Mouse (Mus musculus): Measurements from ENCODE around the gene Gspt1. TPM values are rescaled to one million over a fixed set of nuclear protein-coding genes. Genes with fewer than 3 reads are reported as not detected.

Gspt1 gene
- polyA plus RNA-seq, 1 experiment from 2014 or later = 58.5 TPM

DNA sequence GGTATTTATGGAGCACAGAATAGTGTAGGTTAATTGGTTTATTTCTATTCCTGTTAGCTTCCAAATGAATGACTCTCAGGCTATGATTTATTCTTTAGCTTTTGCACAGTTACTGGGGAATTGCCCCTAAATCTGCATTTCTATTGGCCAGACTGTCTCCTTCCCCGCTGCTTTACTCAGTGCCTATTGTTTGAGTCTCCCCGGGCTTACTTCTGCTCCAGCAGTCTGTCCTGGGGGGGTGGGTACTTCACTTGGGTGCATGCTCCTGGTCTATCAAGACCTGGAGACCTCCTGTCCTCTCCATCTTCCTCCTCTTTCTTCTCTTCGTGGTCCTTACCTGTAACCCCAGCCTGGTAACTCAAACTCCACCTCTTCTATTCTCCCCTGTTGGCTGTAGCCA lies 22.8 kb upstream of the Gspt1 start:
- Histone ChIP-seq H3K36me3 (replicated peaks; ENCODE audit: control insufficient read depth, insufficient read depth) (no peaks in the 10 kb centered on the region), H3K4me2 (replicated peaks) (no peak overlapping the region), H3K9ac (no peak overlapping the region), H3K27ac (no peak overlapping the region), H3K4me3 (replicated peaks; ENCODE audit: low read length) (no peak overlapping the region), H3K9me3 (ENCODE audit: control insufficient read depth, low read length) (no peaks in the 10 kb centered on the region), H3K4me1 (replicated peaks; ENCODE audit: control insufficient read depth, insufficient read depth, low read length) (no peaks in the 10 kb centered on the region), H3K27me3 (ENCODE audit: control insufficient read depth, insufficient read depth, low read length) (no peaks in the 10 kb centered on the region)
- no peak for DNase-seq (ENCODE audit: low spot score)
- no peak for ATAC-seq (ENCODE audit: low FRiP score)
- WGBS = 33% methylated on average over 3 of the region's 3 CpGs

DNA sequence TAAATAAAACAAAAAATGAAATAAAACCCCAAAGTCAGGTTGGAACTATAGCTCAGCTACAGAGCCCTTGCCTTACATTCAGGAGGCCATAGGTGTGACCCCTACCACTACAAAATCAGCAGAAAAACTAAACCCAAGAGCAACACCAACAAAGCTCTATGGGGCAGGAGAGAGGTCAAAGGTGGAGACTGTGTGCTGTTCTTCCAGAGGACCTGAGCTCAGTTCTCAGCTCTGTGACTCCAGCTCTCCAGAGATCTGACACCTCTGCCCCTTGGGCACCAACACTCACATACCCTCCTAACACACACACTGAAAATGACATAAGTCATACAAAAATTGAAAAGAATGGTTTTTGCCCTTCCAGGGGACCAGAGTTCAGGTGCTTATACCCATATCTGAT lies 16.9 kb upstream of the Gspt1 start:
- DNase-seq (ENCODE audit: low spot score) (no peak), ATAC-seq (ENCODE audit: low FRiP score) (no peak)
- H3K9me3 ChIP-seq (ENCODE audit: control insufficient read depth, low read length) = no peaks in the 10 kb centered on the region
- H3K4me1 ChIP-seq (replicated peaks; ENCODE audit: control insufficient read depth, insufficient read depth, low read length) = no peaks in the 10 kb centered on the region
- H3K4me3 ChIP-seq (replicated peaks; ENCODE audit: low read length) = no peak overlapping the region
- H3K9ac ChIP-seq = no peak overlapping the region
- no peak overlapping the region for H3K4me2 ChIP-seq (replicated peaks)
- H3K27me3 ChIP-seq (ENCODE audit: control insufficient read depth, insufficient read depth, low read length) = no peaks in the 10 kb centered on the region
- no peak overlapping the region for H3K27ac ChIP-seq
- H3K36me3 ChIP-seq (replicated peaks; ENCODE audit: control insufficient read depth, insufficient read depth) = no peaks in the 10 kb centered on the region

DNA sequence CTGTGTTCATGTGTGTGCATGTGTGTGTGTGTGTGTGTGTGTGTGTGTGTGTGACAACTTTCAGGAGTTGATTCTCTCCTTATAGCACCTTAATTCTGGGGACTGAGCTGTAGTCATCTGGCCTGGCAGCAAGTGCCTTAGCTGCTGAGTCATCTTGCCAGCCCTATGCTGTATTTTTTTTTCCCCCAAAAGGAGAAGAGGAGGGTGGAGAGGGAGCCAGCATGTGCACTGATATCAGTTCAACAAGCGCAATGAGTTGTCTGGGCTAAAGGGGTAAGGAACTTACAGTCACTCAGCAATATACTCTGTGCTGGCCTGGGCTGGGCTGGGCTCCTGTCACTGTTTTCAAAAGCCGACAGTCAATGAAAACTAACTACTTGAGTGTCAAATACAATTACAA lies 16.5 kb upstream of the Gspt1 start:
- Histone ChIP-seq H3K9ac (no peak overlapping the region), H3K36me3 (replicated peaks; ENCODE audit: control insufficient read depth, insufficient read depth) (no peaks in the 10 kb centered on the region), H3K4me3 (replicated peaks; ENCODE audit: low read length) (no peak overlapping the region), H3K27ac (no peak overlapping the region), H3K9me3 (ENCODE audit: control insufficient read depth, low read length) (no peaks in the 10 kb centered on the region), H3K4me2 (replicated peaks) (no peak overlapping the region), H3K4me1 (replicated peaks; ENCODE audit: control insufficient read depth, insufficient read depth, low read length) (no peaks in the 10 kb centered on the region), H3K27me3 (ENCODE audit: control insufficient read depth, insufficient read depth, low read length) (no peaks in the 10 kb centered on the region)
- DNase-seq (ENCODE audit: low spot score) (no peak), ATAC-seq (ENCODE audit: low FRiP score) (no peak)
- WGBS = 91% methylated on average over 2 of the region's 2 CpGs

DNA sequence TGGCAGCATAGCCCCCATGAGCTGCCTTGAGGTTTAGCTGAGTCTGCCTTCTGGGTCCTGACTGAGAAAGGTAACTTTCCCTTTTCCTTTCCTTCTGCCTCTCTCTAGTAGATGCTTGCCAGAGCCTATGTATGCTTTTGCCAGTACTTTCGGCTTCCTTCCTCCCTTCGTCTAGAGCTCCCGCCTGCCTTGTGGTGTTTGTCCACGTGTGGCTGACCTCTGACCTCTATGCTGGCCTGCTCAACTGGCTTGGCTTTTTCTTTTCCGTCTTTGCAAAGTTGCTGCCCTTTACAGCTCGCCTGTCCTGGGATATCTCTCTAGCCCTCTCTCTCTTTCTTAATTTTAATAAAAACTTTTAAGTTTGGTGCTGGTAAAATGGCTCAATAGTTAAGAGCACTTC lies 15.7 kb upstream of the Gspt1 start:
- 42% methylated on average over 6 of the region's 6 CpGs for WGBS
- H3K4me1 ChIP-seq (replicated peaks; ENCODE audit: control insufficient read depth, insufficient read depth, low read length) = no peaks in the 10 kb centered on the region
- H3K4me3 ChIP-seq (replicated peaks; ENCODE audit: low read length) = no peak overlapping the region
- no peak overlapping the region for H3K27ac ChIP-seq
- H3K9me3 ChIP-seq (ENCODE audit: control insufficient read depth, low read length) = no peaks in the 10 kb centered on the region
- no peaks in the 10 kb centered on the region for H3K27me3 ChIP-seq (ENCODE audit: control insufficient read depth, insufficient read depth, low read length)
- no peak overlapping the region for H3K9ac ChIP-seq
- no peaks in the 10 kb centered on the region for H3K36me3 ChIP-seq (replicated peaks; ENCODE audit: control insufficient read depth, insufficient read depth)
- no peak overlapping the region for H3K4me2 ChIP-seq (replicated peaks)
- DNase-seq (ENCODE audit: low spot score) (no peak), ATAC-seq (ENCODE audit: low FRiP score) (no peak)

DNA sequence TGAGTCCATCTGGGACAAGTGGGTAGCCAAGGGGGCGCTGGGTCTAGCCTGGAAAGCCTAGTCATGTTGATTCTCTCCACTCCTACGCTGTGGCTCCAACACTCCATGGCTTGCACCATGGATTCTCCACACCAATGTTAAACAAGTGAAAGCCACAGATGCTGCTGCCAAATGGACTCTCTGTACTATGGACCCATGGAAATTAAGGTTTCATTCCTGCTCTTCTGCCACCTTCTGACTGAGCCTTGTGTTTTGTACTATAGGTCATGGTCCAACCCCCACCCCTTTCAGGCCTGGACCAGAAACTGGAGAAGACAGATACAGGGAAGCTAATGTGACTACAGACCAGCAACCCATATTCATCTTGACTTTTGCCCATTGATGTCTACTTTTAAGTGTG lies 12.4 kb upstream of the Gspt1 start:
- H3K9me3 ChIP-seq (ENCODE audit: control insufficient read depth, low read length) = no peaks in the 10 kb centered on the region
- H3K4me1 ChIP-seq (replicated peaks; ENCODE audit: control insufficient read depth, insufficient read depth, low read length) = no peaks in the 10 kb centered on the region
- no peak overlapping the region for H3K4me3 ChIP-seq (replicated peaks; ENCODE audit: low read length)
- no peak for DNase-seq (ENCODE audit: low spot score)
- no peak for ATAC-seq (ENCODE audit: low FRiP score)
- H3K27ac ChIP-seq = no peak overlapping the region
- H3K27me3 ChIP-seq (ENCODE audit: control insufficient read depth, insufficient read depth, low read length) = no peaks in the 10 kb centered on the region
- H3K4me2 ChIP-seq (replicated peaks) = no peak overlapping the region
- 91% methylated on average over 2 of the region's 2 CpGs for WGBS
- H3K36me3 ChIP-seq (replicated peaks; ENCODE audit: control insufficient read depth, insufficient read depth) = no peaks in the 10 kb centered on the region
- H3K9ac ChIP-seq = no peak overlapping the region

DNA sequence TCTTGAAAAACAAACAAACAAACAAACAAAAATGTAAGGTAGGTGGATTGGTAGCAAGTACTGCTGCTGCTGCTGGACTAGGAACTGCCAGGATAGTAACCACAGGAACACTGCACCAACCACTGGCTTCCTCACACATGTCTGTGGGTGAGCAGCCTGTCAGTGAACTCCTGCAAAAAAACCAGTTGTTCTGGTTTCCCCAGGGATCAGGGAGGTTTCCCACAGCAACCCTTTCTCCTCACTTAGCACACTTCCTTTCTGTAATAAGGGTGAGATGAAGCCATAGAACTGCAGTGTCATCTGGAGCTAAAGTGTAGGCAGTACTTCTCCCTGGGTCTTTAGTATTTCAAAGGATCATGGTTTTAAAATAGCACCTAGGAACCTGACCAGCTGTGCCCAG lies 9.1 kb upstream of the Gspt1 start:
- no peaks in the 10 kb centered on the region for H3K36me3 ChIP-seq (replicated peaks; ENCODE audit: control insufficient read depth, insufficient read depth)
- H3K4me1 ChIP-seq (replicated peaks; ENCODE audit: control insufficient read depth, insufficient read depth, low read length) = no peaks in the 10 kb centered on the region
- no peak overlapping the region for H3K27ac ChIP-seq
- DNase-seq (ENCODE audit: low spot score) (no peak), ATAC-seq (ENCODE audit: low FRiP score) (no peak)
- H3K4me3 ChIP-seq (replicated peaks; ENCODE audit: low read length) = no peak overlapping the region
- H3K9me3 ChIP-seq (ENCODE audit: control insufficient read depth, low read length) = no peaks in the 10 kb centered on the region
- no peak overlapping the region for H3K9ac ChIP-seq
- no peak overlapping the region for H3K4me2 ChIP-seq (replicated peaks)
- no peaks in the 10 kb centered on the region for H3K27me3 ChIP-seq (ENCODE audit: control insufficient read depth, insufficient read depth, low read length)

DNA sequence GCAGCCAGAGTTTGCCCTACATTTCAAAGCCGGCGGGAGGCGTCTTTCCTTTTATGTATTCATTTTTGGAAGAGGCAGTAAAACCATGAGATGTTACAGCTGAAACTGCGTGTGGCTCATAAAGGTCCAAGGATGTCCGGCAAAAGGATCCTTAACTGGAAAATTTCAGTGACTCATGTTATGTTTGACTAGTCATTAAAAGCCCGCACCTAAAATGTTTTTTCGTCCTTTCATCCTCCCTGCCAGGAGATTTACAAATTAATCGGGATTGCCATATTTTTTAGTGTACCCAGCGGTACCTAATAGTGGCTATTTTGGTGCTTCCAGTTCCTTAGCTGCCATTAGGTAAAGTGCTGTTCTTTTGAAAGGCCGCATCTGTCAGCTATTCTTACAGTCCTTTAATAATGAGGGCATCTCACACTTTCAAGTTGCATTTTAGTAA lies 619 bp upstream of the Gspt1 start:
- Histone ChIP-seq H3K27ac (peak overlapping the region; percentile 95), H3K9me3 (ENCODE audit: control insufficient read depth, low read length) (no peaks in the 10 kb centered on the region), H3K4me1 (replicated peaks; ENCODE audit: control insufficient read depth, insufficient read depth, low read length) (peaks cover 26% of the 10 kb centered on the region), H3K4me2 (replicated peaks) (peak overlapping the region; percentile 94), H3K4me3 (replicated peaks; ENCODE audit: low read length) (peak overlapping the region; percentile 97), H3K9ac (peak overlapping the region; percentile 82), H3K27me3 (ENCODE audit: control insufficient read depth, insufficient read depth, low read length) (no peaks in the 10 kb centered on the region), H3K36me3 (replicated peaks; ENCODE audit: control insufficient read depth, insufficient read depth) (no peaks in the 10 kb centered on the region)
- DNase-seq (ENCODE audit: low spot score) (no peak), ATAC-seq (ENCODE audit: low FRiP score) (no peak)
- WGBS = 18% methylated on average over 10 of the region's 10 CpGs

DNA sequence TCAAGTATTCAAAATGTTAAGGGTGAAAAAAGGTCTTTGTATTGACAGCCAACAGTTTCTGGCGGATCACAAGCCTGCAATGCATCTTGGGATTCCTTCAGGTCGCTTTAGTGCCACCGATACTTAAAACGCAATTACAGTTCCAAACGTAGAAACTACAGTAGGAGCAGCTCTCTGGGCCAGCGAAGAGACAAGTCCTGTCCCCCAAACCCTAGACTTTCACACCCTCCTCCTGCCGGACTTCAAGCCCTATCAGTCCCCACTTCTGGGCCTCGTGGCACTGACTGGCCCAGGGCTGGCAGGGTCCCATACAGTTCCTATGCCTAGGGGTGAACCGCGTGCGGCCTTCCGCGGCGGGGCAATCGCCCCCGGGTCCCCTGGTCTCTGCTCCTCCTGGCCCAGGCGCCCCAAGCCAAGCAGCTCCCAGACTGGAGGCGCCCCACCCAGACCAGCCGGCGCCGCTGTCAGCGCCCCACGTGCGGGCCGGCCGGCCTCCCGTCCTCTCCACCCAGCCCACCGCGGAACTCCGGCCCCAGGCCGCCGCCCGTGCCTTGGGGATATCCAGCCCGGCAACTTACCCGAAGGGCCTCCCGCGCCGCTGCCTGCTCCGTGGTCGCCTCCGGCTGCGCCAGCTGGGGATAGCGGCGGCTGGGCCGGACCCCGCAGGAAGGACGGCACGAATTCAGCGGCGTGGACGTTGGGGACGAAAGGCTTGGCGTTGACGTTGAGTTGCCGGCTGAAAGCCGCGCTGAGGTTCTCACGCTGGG lies 877 bp downstream of the Gspt1 start:
- Histone ChIP-seq H3K9me3 (ENCODE audit: control insufficient read depth, low read length) (no peaks in the 10 kb centered on the region), H3K9ac (peak overlapping the region; percentile 95), H3K4me2 (replicated peaks) (peak overlapping the region; percentile 94), H3K27ac (peak overlapping the region; percentile 89), H3K4me1 (replicated peaks; ENCODE audit: control insufficient read depth, insufficient read depth, low read length) (peaks cover 26% of the 10 kb centered on the region), H3K4me3 (replicated peaks; ENCODE audit: low read length) (peak overlapping the region; percentile 97), H3K27me3 (ENCODE audit: control insufficient read depth, insufficient read depth, low read length) (no peaks in the 10 kb centered on the region), H3K36me3 (replicated peaks; ENCODE audit: control insufficient read depth, insufficient read depth) (no peaks in the 10 kb centered on the region)
- WGBS = under 1% methylated on average over 58 of the region's 58 CpGs
- ATAC-seq (ENCODE audit: low FRiP score) = peak; percentile 21
- DNase-seq (ENCODE audit: low spot score) = no peak

DNA sequence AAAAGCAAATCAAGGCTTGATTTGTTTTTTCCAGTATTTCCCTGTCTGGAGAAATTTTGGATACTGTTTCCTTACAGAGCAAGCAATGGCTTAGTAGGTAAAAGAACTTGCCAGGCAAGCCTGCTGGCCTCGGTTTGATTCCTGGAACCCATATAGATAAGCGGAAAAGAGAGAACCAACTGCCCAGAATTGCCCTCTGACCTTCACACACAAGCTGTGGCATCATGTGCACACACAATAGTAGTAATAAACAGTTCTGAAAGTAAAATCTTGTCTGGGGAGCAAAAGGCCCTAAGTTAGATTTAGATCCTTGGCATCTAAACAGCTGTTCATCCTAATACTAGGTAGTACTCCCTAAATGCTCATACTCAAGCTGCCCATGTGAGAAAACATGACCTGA lies 6.3 kb downstream of the Gspt1 start:
- ATAC-seq (ENCODE audit: low FRiP score) = no peak

DNA sequence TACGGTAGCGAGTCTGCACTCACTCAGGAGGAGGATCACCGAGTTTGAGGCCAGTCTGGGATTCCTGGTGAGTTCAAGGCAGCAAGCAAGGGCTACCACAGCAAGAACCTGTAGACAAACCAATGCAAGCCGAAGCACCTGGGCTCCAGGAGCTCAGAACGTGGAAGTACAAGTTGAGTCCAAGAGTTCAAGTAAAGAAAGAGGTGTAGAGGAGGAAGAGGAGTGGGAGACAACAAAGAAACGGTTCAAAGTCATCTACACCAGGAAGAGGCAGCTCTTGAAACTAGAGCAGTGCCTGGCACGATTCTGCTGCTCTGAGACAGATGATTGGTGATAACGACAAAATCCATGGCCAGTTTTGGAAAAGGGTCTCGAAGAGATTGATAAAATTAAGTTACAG lies 8.4 kb downstream of the Gspt1 start:
- ATAC-seq (ENCODE audit: low FRiP score) (no peak), DNase-seq (ENCODE audit: low spot score) (no peak)
- peaks cover 2% of the 10 kb centered on the region; the same call in 1 of the 2 replicates for H3K4me1 ChIP-seq (replicated peaks; ENCODE audit: control insufficient read depth, insufficient read depth, low read length)
- no peak overlapping the region for H3K4me3 ChIP-seq (replicated peaks; ENCODE audit: low read length)
- H3K36me3 ChIP-seq (replicated peaks; ENCODE audit: control insufficient read depth, insufficient read depth) = no peaks in the 10 kb centered on the region
- no peak overlapping the region for H3K27ac ChIP-seq
- no peaks in the 10 kb centered on the region for H3K27me3 ChIP-seq (ENCODE audit: control insufficient read depth, insufficient read depth, low read length)
- H3K9ac ChIP-seq = no peak overlapping the region
- 90% methylated on average over 9 of the region's 9 CpGs for WGBS
- H3K9me3 ChIP-seq (ENCODE audit: control insufficient read depth, low read length) = no peaks in the 10 kb centered on the region
- no peak overlapping the region for H3K4me2 ChIP-seq (replicated peaks)

More for the DNA sequence above, 6.3 kb downstream of the Gspt1 start:
- H3K27me3 ChIP-seq (ENCODE audit: control insufficient read depth, insufficient read depth, low read length) = no peaks in the 10 kb centered on the region
- no peak overlapping the region for H3K4me3 ChIP-seq (replicated peaks; ENCODE audit: low read length)
- H3K9me3 ChIP-seq (ENCODE audit: control insufficient read depth, low read length) = no peaks in the 10 kb centered on the region
- H3K9ac ChIP-seq = no peak overlapping the region
- H3K36me3 ChIP-seq (replicated peaks; ENCODE audit: control insufficient read depth, insufficient read depth) = no peaks in the 10 kb centered on the region
- no peak overlapping the region for H3K4me2 ChIP-seq (replicated peaks)
- 92% methylated on average over 2 of the region's 2 CpGs for WGBS
- no peak for DNase-seq (ENCODE audit: low spot score)
- H3K4me1 ChIP-seq (replicated peaks; ENCODE audit: control insufficient read depth, insufficient read depth, low read length) = peaks cover 20% of the 10 kb centered on the region
- H3K27ac ChIP-seq = no peak overlapping the region
